Mouse (Mus musculus) testis, adult 2 months (tissue): ENCODE measurements around the gene Grik1.

Source experiments
- CTCF ChIP-seq: fragments of 200-500 bp; IDR thresholded peaks from 2 replicates; pipeline ENCODE4 v1.5.1; 2012; ENCODE audit warnings: low read depth, mild to moderate bottlenecking, inconsistent platforms, low read length, moderate library complexity; ENCODE audit not compliant: control insufficient read depth, insufficient read depth, insufficient replicate concordance
- POLR2A ChIP-seq: fragments of 200-500 bp; IDR thresholded peaks from 2 replicates; pipeline ENCODE4 v1.6.1; 2012; ENCODE audit warnings: low read depth, mild to moderate bottlenecking, inconsistent platforms, low read length, moderate library complexity; ENCODE audit not compliant: control insufficient read depth

DNA sequence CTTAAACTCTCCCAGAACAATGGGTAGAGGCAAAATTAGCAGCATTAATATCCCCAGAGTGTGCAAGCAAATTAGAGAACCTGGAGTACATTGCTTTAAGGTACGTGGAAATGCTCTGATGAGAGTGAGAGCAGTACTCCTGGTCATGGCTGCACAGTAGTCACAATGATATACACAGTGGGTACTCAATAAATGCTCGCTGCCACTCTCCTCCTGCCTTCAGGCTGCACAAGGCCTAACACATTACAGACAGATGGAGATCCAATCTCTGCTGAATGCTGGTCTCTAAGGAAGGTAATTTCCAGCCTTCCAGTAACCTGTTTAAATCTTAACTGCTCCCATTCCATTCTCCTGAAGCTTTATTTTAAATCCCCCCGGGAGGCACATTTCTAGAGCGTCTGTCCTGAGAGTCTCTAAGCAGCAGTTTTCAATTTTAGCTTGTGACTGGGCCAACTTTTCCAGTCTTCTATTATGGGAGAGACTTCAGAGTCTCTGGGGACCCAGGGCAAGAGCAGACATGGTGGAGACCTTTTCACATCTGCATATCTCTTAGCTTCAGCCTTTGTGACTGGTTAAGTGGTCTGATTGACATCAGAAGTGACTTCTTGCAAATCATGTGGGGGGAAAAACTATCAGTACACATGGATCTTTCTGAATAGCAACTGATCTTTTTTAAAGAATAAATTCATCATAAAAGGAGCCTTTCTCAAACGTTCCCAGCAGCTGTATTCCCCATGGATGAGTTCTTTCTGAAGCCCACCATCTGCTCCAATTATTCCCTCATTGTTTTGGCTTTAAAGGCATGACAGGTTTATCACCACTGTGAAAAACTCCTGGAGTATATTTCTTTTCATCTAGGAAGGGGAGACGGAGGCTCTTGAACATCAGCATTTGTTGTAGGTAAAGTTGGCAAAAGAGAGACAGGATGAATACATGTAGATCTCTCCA lies 373.6 kb downstream of the Grik1 start:
- no peak for TF ChIP-seq POLR2A
- TF ChIP-seq CTCF, result no peak
